Mouse (Mus musculus): ENCODE data around the gene Smap2. TPM values are rescaled to one million over a fixed set of nuclear protein-coding genes. Genes with fewer than 3 reads are reported as not detected.

Smap2 gene
- polyA plus RNA-seq, 1 experiment from 2014 or later = 17.2 TPM

DNA sequence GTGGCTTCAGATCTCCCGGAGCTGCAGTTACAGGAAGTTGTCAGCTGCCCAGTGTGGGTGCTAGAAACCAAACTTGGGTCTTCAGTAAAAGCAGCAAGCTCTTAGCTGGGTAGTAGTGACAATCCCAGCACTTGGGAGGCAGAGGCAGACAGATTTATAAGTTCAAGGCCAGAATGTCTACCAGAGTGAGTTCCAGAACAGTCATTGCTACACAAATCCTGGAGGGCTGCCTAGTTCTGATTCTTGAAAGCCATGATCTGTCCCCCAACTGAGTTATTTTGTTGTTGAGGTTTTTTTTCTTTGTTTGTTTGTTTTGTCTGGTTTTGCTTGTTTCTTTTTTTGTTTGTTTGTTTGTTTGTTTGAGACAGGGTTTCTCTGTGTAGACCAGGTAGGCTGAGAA is 11.1 kb upstream of the Smap2 start:
- DNase-seq (ENCODE audit: low spot score) = no peak
- no peak overlapping the region for H3K4me3 ChIP-seq (ENCODE audit: low read depth, low read length)
- no peak overlapping the region for H3K27ac ChIP-seq (ENCODE audit: low read depth)
- H3K9me3 ChIP-seq (ENCODE audit: control insufficient read depth, low read length) = no peaks in the 10 kb centered on the region
- no peak for ATAC-seq (replicated peaks; ENCODE audit: low FRiP score, low TSS enrichment, low read depth)
- no peaks in the 10 kb centered on the region for H3K27me3 ChIP-seq (replicated peaks; ENCODE audit: control insufficient read depth, insufficient read depth, low read length)
- no peak overlapping the region for H3K4me2 ChIP-seq (ENCODE audit: low read length)
- no peak overlapping the region for H3K9ac ChIP-seq (ENCODE audit: low read length)
- H3K4me1 ChIP-seq (replicated peaks; ENCODE audit: control insufficient read depth, insufficient read depth, low read length) = no peaks in the 10 kb centered on the region
- H3K36me3 ChIP-seq (ENCODE audit: control insufficient read depth, insufficient read depth, low read length) = no peaks in the 10 kb centered on the region
- 68% methylated on average over 1 of the region's 1 CpGs for WGBS

- H3K36me3 ChIP-seq (ENCODE audit: control insufficient read depth, insufficient read depth, low read length) = no peaks in the 10 kb centered on the region
- H3K9ac ChIP-seq (ENCODE audit: low read length) = no peak overlapping the region
- H3K27ac ChIP-seq (ENCODE audit: low read depth) = no peak overlapping the region
- no peaks in the 10 kb centered on the region for H3K27me3 ChIP-seq (replicated peaks; ENCODE audit: control insufficient read depth, insufficient read depth, low read length)
- no peak for ATAC-seq (replicated peaks; ENCODE audit: low FRiP score, low TSS enrichment, low read depth)
- 83% methylated on average over 2 of the region's 2 CpGs for WGBS
- H3K4me1 ChIP-seq (replicated peaks; ENCODE audit: control insufficient read depth, insufficient read depth, low read length) = no peaks in the 10 kb centered on the region
- no peak overlapping the region for H3K4me2 ChIP-seq (ENCODE audit: low read length)
- no peak for DNase-seq (ENCODE audit: low spot score)
- H3K9me3 ChIP-seq (ENCODE audit: control insufficient read depth, low read length) = no peaks in the 10 kb centered on the region
- no peak overlapping the region for H3K4me3 ChIP-seq (ENCODE audit: low read depth, low read length)
Measured at GRCm38 (mm10) chr4:121025681-121026080, 8.6 kb upstream of the Smap2 start.

DNA sequence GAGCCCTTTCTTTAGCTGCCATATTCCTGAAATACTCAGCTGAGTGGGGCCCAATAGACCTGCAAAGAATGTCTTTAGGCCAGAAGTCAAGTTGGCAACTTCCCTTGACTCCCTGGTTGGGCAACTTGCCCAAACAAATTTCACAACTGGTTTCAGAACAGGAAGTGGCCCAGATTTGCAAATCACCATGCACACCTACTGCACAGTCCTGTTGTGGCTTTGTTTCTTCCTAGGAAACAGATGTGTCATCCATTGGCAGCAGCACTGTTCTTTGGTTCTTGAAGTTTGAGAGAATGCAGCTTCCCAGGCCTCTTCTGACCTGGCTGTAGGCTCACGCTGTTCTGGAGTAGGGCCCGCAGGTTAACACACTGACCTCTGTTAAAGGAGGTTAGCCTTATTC is 6.9 kb upstream of the Smap2 start:
- Histone ChIP-seq H3K27me3 (replicated peaks; ENCODE audit: control insufficient read depth, insufficient read depth, low read length) (no peaks in the 10 kb centered on the region), H3K9me3 (ENCODE audit: control insufficient read depth, low read length) (no peaks in the 10 kb centered on the region), H3K4me1 (replicated peaks; ENCODE audit: control insufficient read depth, insufficient read depth, low read length) (no peaks in the 10 kb centered on the region), H3K27ac (ENCODE audit: low read depth) (no peak overlapping the region), H3K9ac (ENCODE audit: low read length) (no peak overlapping the region), H3K4me2 (ENCODE audit: low read length) (no peak overlapping the region), H3K4me3 (ENCODE audit: low read depth, low read length) (no peak overlapping the region), H3K36me3 (ENCODE audit: control insufficient read depth, insufficient read depth, low read length) (no peaks in the 10 kb centered on the region)
- ATAC-seq (replicated peaks; ENCODE audit: low FRiP score, low TSS enrichment, low read depth) (no peak), DNase-seq (ENCODE audit: low spot score) (no peak)
- 92% methylated on average over 2 of the region's 2 CpGs for WGBS

GRCm38 (mm10) chr4:121023464-121023863 is 6.4 kb upstream of the Smap2 start:
- no peak for DNase-seq (ENCODE audit: low spot score)
- Histone ChIP-seq H3K9me3 (ENCODE audit: control insufficient read depth, low read length) (no peaks in the 10 kb centered on the region), H3K9ac (ENCODE audit: low read length) (no peak overlapping the region), H3K27ac (ENCODE audit: low read depth) (no peak overlapping the region), H3K4me1 (replicated peaks; ENCODE audit: control insufficient read depth, insufficient read depth, low read length) (no peaks in the 10 kb centered on the region), H3K36me3 (ENCODE audit: control insufficient read depth, insufficient read depth, low read length) (no peaks in the 10 kb centered on the region), H3K4me2 (ENCODE audit: low read length) (no peak overlapping the region), H3K27me3 (replicated peaks; ENCODE audit: control insufficient read depth, insufficient read depth, low read length) (no peaks in the 10 kb centered on the region), H3K4me3 (ENCODE audit: low read depth, low read length) (no peak overlapping the region)
- ATAC-seq (replicated peaks; ENCODE audit: low FRiP score, low TSS enrichment, low read depth) = no peak
- WGBS = 86% methylated on average over 7 of the region's 7 CpGs

DNA sequence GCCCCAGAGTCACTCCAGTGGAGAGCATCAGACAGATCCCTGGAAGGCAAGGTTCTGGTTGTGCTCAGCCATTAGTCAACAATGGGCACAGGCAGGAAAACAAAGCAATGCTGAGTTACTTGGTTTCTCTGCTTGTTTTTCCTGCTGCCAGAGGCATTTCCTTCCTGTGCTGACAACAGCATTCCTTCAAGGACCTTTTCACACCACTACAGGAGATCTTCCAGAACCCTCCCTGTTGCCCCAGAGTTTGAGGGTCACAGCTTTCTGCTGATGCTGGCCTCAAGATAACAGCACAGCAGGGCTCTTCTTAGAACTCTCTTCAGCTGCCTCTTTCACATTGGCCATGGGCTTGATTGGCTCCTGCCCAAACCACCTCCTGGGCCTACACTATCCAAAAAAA is 4.9 kb upstream of the Smap2 start:
- Histone ChIP-seq H3K27ac (ENCODE audit: low read depth) (no peak overlapping the region), H3K27me3 (replicated peaks; ENCODE audit: control insufficient read depth, insufficient read depth, low read length) (no peaks in the 10 kb centered on the region), H3K9me3 (ENCODE audit: control insufficient read depth, low read length) (no peaks in the 10 kb centered on the region), H3K4me3 (ENCODE audit: low read depth, low read length) (no peak overlapping the region), H3K4me2 (ENCODE audit: low read length) (no peak overlapping the region), H3K9ac (ENCODE audit: low read length) (no peak overlapping the region), H3K4me1 (replicated peaks; ENCODE audit: control insufficient read depth, insufficient read depth, low read length) (no peaks in the 10 kb centered on the region), H3K36me3 (ENCODE audit: control insufficient read depth, insufficient read depth, low read length) (no peaks in the 10 kb centered on the region)
- ATAC-seq (replicated peaks; ENCODE audit: low FRiP score, low TSS enrichment, low read depth) = no peak
- no peak for DNase-seq (ENCODE audit: low spot score)

DNA sequence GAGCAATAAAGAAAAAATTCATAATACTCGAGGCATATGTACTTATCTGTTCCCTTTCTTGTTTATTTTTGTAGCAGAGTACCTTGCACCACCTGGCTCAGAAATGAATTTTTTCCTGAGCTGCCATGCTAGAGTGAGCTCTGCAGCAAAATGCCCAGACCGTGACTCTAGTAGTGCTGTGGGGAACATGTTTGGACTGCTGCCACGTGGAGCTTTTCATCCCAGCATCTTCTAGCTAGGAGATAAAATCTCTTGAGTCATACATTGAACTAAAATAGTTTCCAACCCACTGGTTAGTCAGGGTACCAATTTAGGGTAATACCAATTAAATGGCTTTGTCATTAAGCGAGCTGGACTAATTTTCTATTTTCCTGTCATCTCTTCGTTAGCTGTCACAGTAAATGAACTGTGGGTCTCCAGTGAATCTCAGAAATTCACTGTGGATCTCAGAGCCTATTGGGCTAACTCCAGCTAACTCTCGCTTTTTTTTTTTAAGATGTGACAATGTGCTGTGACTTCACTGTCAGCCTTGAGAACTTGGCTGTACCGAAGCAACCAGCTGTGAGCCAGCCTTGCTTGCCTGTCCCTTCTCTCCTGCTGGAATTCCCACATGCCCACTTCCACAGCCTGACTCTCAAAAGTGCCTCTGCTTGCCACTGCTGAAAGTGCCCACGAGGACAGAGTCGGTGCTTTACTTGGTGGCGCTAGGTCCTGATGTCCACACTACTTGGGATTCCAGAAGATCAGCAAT is 3.2 kb upstream of the Smap2 start:
- no peaks in the 10 kb centered on the region for H3K27me3 ChIP-seq (replicated peaks; ENCODE audit: control insufficient read depth, insufficient read depth, low read length)
- 74% methylated on average over 10 of the region's 10 CpGs for WGBS
- no peak for DNase-seq (ENCODE audit: low spot score)
- H3K9me3 ChIP-seq (ENCODE audit: control insufficient read depth, low read length) = no peaks in the 10 kb centered on the region
- no peak overlapping the region for H3K27ac ChIP-seq (ENCODE audit: low read depth)
- no peak overlapping the region for H3K4me2 ChIP-seq (ENCODE audit: low read length)
- no peak for ATAC-seq (replicated peaks; ENCODE audit: low FRiP score, low TSS enrichment, low read depth)
- no peak overlapping the region for H3K9ac ChIP-seq (ENCODE audit: low read length)
- H3K4me3 ChIP-seq (ENCODE audit: low read depth, low read length) = no peak overlapping the region
- H3K36me3 ChIP-seq (ENCODE audit: control insufficient read depth, insufficient read depth, low read length) = no peaks in the 10 kb centered on the region
- H3K4me1 ChIP-seq (replicated peaks; ENCODE audit: control insufficient read depth, insufficient read depth, low read length) = peaks cover 7% of the 10 kb centered on the region; the same call in 1 of the 2 replicates

DNA sequence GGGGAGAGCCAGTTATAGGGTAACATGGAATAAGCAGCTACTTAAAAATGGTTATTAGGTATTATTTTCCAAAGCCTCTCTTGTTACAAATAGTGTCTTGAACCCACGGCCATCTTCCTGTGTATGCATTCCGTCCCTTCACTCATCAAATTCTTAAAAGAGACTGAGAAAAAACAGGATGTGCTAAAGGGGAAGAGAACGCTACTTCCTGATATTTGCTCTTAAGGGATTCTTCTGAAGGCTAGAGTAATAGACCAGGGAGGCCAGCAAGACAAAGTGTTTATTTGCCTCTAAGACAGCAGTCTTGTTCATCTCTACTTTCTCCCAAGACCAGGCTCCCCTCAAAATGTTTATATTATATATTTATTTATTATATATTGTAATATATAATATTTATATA is 1.2 kb upstream of the Smap2 start:
- 61% methylated on average over 3 of the region's 3 CpGs for WGBS

DNA sequence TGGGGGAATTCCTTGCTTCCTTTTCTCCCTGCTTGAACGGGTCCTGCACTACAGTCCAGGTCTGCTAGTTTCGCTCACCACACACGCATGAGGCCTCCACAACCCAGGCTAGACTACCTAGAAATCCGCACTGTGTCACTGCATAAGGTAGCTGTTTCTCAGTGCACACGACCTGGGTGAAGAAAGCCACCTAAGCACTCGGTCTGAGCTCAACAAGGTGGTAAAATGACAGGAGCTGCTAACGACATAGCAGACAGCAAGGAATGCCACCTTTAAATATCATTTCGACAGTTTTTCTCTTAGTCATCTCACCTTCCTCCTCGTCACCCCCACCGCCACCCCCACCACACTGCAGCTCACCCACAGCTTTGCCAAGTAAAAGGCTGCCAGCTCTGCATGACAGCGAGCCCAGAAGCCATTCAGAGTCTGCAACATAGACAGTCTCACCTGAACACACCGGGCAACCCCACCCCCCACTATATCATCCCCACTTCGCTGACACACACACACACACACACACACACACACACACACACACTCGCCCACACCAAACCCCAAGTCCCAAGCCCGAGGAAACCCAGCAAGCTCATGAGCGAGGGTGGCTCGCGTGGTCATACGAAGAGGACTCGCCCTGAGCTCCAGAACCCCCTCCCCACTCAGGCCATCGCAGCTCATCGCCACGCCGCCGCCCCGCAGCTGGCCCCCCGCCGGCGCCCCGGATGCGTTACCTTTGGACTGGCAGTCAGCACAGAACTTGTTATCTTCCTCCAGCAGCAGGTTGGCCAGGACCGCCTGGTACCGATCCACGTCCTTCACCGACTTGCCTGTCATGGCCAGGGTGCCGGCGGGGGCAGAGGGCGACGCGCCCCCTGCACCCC is 787 bp downstream of the Smap2 start:
- Histone ChIP-seq H3K9me3 (ENCODE audit: control insufficient read depth, low read length) (no peaks in the 10 kb centered on the region), H3K4me1 (replicated peaks; ENCODE audit: control insufficient read depth, insufficient read depth, low read length) (peaks cover 7% of the 10 kb centered on the region; the same call in 1 of the 2 replicates), H3K27me3 (replicated peaks; ENCODE audit: control insufficient read depth, insufficient read depth, low read length) (no peaks in the 10 kb centered on the region), H3K36me3 (ENCODE audit: control insufficient read depth, insufficient read depth, low read length) (no peaks in the 10 kb centered on the region), H3K27ac (ENCODE audit: low read depth) (peak overlapping the region; percentile 57; the same call in 1 of the 2 replicates), H3K9ac (ENCODE audit: low read length) (peak overlapping the region; percentile 80), H3K4me2 (ENCODE audit: low read length) (peak overlapping the region; percentile 79), H3K4me3 (ENCODE audit: low read depth, low read length) (peak overlapping the region; percentile 98)
- DNase-seq (ENCODE audit: low spot score) (peak; percentile 77), ATAC-seq (replicated peaks; ENCODE audit: low FRiP score, low TSS enrichment, low read depth) (peak; percentile 22)
- WGBS = 6% methylated on average over 40 of the region's 40 CpGs

More for the DNA sequence above, 1.2 kb upstream of the Smap2 start:
- H3K4me3 ChIP-seq (ENCODE audit: low read depth, low read length) = no peak overlapping the region
- DNase-seq (ENCODE audit: low spot score) = no peak
- H3K27ac ChIP-seq (ENCODE audit: low read depth) = no peak overlapping the region
- H3K9ac ChIP-seq (ENCODE audit: low read length) = no peak overlapping the region
- H3K27me3 ChIP-seq (replicated peaks; ENCODE audit: control insufficient read depth, insufficient read depth, low read length) = no peaks in the 10 kb centered on the region
- peaks cover 7% of the 10 kb centered on the region; the same call in 1 of the 2 replicates for H3K4me1 ChIP-seq (replicated peaks; ENCODE audit: control insufficient read depth, insufficient read depth, low read length)
- H3K4me2 ChIP-seq (ENCODE audit: low read length) = no peak overlapping the region
- no peak for ATAC-seq (replicated peaks; ENCODE audit: low FRiP score, low TSS enrichment, low read depth)
- no peaks in the 10 kb centered on the region for H3K36me3 ChIP-seq (ENCODE audit: control insufficient read depth, insufficient read depth, low read length)
- no peaks in the 10 kb centered on the region for H3K9me3 ChIP-seq (ENCODE audit: control insufficient read depth, low read length)

Data from intestine, embryonic 14.5 days (tissue).